Mouse (Mus musculus): Measurements from ENCODE around the gene Rasa3.

The Rasa3 gene

DNA sequence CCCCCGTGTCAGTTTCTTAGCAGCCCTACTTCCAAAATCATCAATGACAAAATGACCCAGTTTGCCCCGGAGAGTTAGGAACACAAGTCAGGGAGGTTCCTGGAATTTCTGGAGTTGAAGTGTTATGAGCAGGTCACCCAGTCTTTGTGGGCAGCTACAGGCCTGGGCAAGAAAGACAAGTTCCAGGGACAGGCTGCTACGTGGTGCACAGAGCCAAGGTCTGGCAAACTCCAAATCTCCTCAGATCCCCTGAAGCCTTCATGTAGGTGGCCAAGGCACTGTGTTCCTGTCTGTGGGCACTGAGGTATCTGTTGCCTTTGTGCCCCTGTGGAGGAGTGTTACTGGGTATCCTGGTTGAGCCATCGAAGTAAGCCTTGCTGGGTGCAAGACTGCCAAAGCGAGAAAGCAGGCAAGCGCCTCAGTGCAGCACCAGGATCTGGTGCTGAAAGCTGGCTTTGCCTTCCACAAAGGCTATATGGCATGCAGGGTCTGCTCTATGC, 12.6 kb downstream of the Rasa3 start:
- in situ Hi-C loops (cut with MboI; ENCODE audit: low pct_unique_long_range_greater_than_20kb in 1 of 2, low sequenced_read_pairs in 2 of 2, unreplicated experiment in 1 of 2): no loop called here

- in situ Hi-C loops (cut with MboI; ENCODE audit: low pct_unique_long_range_greater_than_20kb in 1 of 2, low sequenced_read_pairs in 2 of 2, unreplicated experiment in 1 of 2): no loop called here
Measured at GRCm38 (mm10) chr8:13660323-13660722, 17.1 kb downstream of the Rasa3 start.

- in situ Hi-C loops (cut with MboI; ENCODE audit: low pct_unique_long_range_greater_than_20kb in 1 of 2, low sequenced_read_pairs in 2 of 2, unreplicated experiment in 1 of 2): no loop called here
Measured at GRCm38 (mm10) chr8:13657479-13657878, 19.9 kb downstream of the Rasa3 start.

- in situ Hi-C loops (cut with MboI; ENCODE audit: low pct_unique_long_range_greater_than_20kb in 1 of 2, low sequenced_read_pairs in 2 of 2, unreplicated experiment in 1 of 2): no loop called here
Measured at GRCm38 (mm10) chr8:13655033-13655351, 22.4 kb downstream of the Rasa3 start.

GRCm38 (mm10) chr8:13654350-13655032, 22.9 kb downstream of the Rasa3 start:
- in situ Hi-C loops (cut with MboI; ENCODE audit: low pct_unique_long_range_greater_than_20kb in 1 of 2, low sequenced_read_pairs in 2 of 2, unreplicated experiment in 1 of 2): no loop called here

GRCm38 (mm10) chr8:13650541-13651191, 26.7 kb downstream of the Rasa3 start:
- in situ Hi-C loops (cut with MboI; ENCODE audit: low pct_unique_long_range_greater_than_20kb in 1 of 2, low sequenced_read_pairs in 2 of 2, unreplicated experiment in 1 of 2): no loop called here

DNA sequence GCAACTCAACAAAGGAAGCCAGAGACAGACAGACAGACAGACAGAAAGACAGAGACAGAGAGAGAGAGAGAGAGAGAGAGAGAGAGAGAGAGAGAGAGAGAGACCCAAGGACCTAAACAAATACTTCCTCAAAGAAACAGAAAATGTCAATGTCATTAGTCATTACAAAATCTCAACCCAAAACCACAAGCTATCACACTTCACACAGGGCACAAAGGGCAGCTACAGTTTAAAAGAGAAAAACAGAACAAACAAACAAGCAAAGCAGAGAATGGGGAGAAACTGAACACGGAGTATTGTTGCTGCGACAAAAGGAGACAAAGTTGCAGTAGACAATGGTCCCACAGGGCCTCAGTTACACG, 28.3 kb downstream of the Rasa3 start:
- in situ Hi-C loops (cut with MboI; ENCODE audit: low pct_unique_long_range_greater_than_20kb in 1 of 2, low sequenced_read_pairs in 2 of 2, unreplicated experiment in 1 of 2): no loop called here

DNA sequence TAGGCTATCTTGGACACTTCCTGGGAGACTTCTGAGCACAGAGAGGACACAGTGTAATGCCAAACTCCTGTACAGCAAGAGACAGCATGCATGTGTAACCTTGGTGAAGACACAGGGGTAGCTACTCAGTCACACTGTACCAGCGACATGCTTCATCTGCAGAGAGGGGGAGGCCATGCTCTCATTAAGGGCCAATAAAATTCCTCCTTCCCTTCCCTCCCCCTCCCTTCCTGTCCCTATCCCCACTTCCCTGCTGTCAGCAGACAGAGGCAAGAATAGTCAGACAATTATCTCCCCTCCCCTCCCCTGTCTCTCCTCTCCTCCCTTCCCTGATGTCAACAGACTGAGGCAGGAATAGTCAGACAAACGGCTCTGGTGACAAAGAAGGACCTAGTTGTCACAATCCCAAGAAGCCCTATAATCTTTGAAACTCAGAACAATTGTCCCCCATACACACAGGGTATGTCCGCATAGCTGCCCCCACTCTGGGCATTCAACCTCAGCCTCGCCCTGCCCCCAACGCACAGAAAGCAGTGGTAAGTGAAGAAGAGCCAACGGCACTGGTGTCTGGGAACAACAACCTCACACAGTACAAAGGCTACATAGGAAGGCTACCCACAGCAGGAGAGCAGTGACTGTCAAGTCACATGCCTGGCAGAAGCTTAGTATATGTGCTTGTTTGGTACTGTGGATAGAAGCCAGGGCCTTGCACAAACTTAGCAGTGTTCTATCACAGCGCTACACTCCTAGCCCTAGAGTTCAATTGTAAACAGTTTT, 28.8 kb downstream of the Rasa3 start:
- in situ Hi-C loops (cut with MboI; ENCODE audit: low pct_unique_long_range_greater_than_20kb in 1 of 2, low sequenced_read_pairs in 2 of 2, unreplicated experiment in 1 of 2): no loop called here

DNA sequence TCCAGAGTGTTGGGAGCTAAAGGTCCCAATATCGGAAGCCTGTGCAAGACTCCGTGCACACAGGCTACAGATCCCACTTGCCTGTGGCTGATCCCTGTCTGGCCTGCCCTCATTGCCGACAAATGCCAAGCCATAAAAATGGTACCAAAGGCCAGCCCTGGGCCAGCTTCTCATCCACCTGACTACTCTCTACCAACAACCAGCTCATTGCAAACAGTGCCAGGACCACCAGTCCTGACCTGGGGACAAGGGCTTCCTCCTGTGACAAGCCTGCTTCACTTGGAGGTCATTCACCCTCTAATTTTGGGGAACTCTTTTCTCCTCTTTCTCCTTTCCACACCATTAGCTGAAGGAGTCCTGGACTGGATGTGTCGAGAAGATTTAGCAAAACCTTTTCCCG, 29.8 kb downstream of the Rasa3 start:
- in situ Hi-C loops (cut with MboI; ENCODE audit: low pct_unique_long_range_greater_than_20kb in 1 of 2, low sequenced_read_pairs in 2 of 2, unreplicated experiment in 1 of 2): no loop called here

- in situ Hi-C loops (cut with MboI; ENCODE audit: low pct_unique_long_range_greater_than_20kb in 1 of 2, low sequenced_read_pairs in 2 of 2, unreplicated experiment in 1 of 2): no loop called here
Measured at GRCm38 (mm10) chr8:13644932-13645676, 32.3 kb downstream of the Rasa3 start.

- in situ Hi-C loops (cut with MboI; ENCODE audit: low pct_unique_long_range_greater_than_20kb in 1 of 2, low sequenced_read_pairs in 2 of 2, unreplicated experiment in 1 of 2): no loop called here
Measured at GRCm38 (mm10) chr8:13644155-13644554, 33.2 kb downstream of the Rasa3 start.

- in situ Hi-C loops (cut with MboI; ENCODE audit: low pct_unique_long_range_greater_than_20kb in 1 of 2, low sequenced_read_pairs in 2 of 2, unreplicated experiment in 1 of 2): no loop called here
Measured at GRCm38 (mm10) chr8:13642659-13643181, 34.7 kb downstream of the Rasa3 start.

GRCm38 (mm10) chr8:13641206-13641605, 36.2 kb downstream of the Rasa3 start:
- in situ Hi-C loops (cut with MboI; ENCODE audit: low pct_unique_long_range_greater_than_20kb in 1 of 2, low sequenced_read_pairs in 2 of 2, unreplicated experiment in 1 of 2): no loop called here

DNA sequence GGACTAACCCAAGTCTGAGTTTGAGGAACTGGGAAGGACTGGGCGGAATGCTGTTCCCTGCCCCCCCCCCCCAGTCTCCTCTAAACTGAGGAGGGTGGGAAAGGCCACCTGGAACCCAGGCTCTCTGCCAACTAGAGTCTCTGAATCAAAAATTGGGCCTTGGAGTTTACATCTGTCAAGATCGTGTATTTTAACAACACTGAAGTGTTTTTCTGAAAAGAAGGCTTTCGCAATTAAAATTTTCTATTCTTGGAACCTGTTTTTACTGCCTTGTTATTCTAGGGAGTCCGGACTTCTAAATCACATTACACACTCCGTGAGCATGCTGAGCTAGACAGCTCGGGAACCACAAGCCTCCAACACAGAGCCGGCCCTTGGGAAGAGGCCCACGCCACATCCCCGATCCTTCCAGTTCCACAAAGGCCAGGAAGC, 36.9 kb downstream of the Rasa3 start:
- in situ Hi-C loops (cut with MboI; ENCODE audit: low pct_unique_long_range_greater_than_20kb in 1 of 2, low sequenced_read_pairs in 2 of 2, unreplicated experiment in 1 of 2): no loop called here

GRCm38 (mm10) chr8:13633107-13633506, 44.3 kb downstream of the Rasa3 start:
- in situ Hi-C loops (cut with MboI; ENCODE audit: low pct_unique_long_range_greater_than_20kb in 1 of 2, low sequenced_read_pairs in 2 of 2, unreplicated experiment in 1 of 2): no loop called here

GRCm38 (mm10) chr8:13632309-13632708, 45.1 kb downstream of the Rasa3 start:
- in situ Hi-C loops (cut with MboI; ENCODE audit: low pct_unique_long_range_greater_than_20kb in 1 of 2, low sequenced_read_pairs in 2 of 2, unreplicated experiment in 1 of 2): no loop called here

- in situ Hi-C loops (cut with MboI; ENCODE audit: low pct_unique_long_range_greater_than_20kb in 1 of 2, low sequenced_read_pairs in 2 of 2, unreplicated experiment in 1 of 2): no loop called here
Measured at GRCm38 (mm10) chr8:13630754-13631153, 46.6 kb downstream of the Rasa3 start.

GRCm38 (mm10) chr8:13630171-13630570, 47.2 kb downstream of the Rasa3 start:
- in situ Hi-C loops (cut with MboI; ENCODE audit: low pct_unique_long_range_greater_than_20kb in 1 of 2, low sequenced_read_pairs in 2 of 2, unreplicated experiment in 1 of 2): no loop called here

Measured in mouse embryonic stem cell (cell line).